In genomic region chr13:63247041-63247440, GRCm38 (mm10) we compare ENCODE assay signal across 14 mouse cellular contexts.
DNase-seq lines count a peak whose midpoint lies in the region; ATAC-seq and TF ChIP-seq lines count a peak whose summit lies in the region.
"Had no signal": no experiment of that assay in that cellular context is flagged by ENCODE, and none has a peak within 500 bp of the region (broad histone marks: within the 10 kb centered on the region; RNA-seq: fewer than 3 reads in every experiment).

No protein-coding gene starts in this region.

- H3K27me3 ChIP-seq in heart, embryonic 12.5 days (replicated peaks): no peaks in the 10 kb centered on the region
- no peaks in the 10 kb centered on the region for H3K27me3 ChIP-seq in kidney, postnatal 0 days (ENCODE audit: insufficient read depth, low read length)
- H3K27me3 ChIP-seq in kidney, embryonic 14.5 days (ENCODE audit: control insufficient read depth, insufficient read depth, low read length): no peaks in the 10 kb centered on the region
- H3K27me3 ChIP-seq: hindbrain, embryonic 12.5 days; intestine, embryonic 15.5 days; midbrain, embryonic 12.5 days; stomach, embryonic 15.5 days had no signal

- peaks cover 91% of the 10 kb centered on the region for H3K4me1 ChIP-seq in heart, embryonic 12.5 days (replicated peaks)
- H3K4me1 ChIP-seq in kidney, postnatal 0 days (replicated peaks; ENCODE audit: insufficient read depth, low read length): peaks cover 62% of the 10 kb centered on the region
- H3K4me1 ChIP-seq in kidney, embryonic 14.5 days (ENCODE audit: control insufficient read depth, insufficient read depth, low read length): peaks cover 61% of the 10 kb centered on the region
- peaks cover 53% of the 10 kb centered on the region for H3K4me1 ChIP-seq in bone marrow macrophage, adult 2 months (ENCODE audit: control insufficient read depth, insufficient read depth, low read length)
- H3K4me1 ChIP-seq in embryonic fibroblast, embryonic 13.5 days (ENCODE audit: control insufficient read depth, insufficient read depth, low read length): peaks cover 25% of the 10 kb centered on the region

- no peak for TF ChIP-seq POLR2A in bone marrow macrophage, adult 2 months (IDR thresholded peaks at IDR 0.05; ENCODE audit: borderline replicate concordance, low read depth, low read length)
- no peak for TF ChIP-seq POLR2A in embryonic fibroblast, embryonic 13.5 days (IDR thresholded peaks at IDR 0.05; ENCODE audit: low read depth, low read length)

- H3K36me3 ChIP-seq in heart, embryonic 12.5 days: peaks cover 25% of the 10 kb centered on the region
- H3K36me3 ChIP-seq in kidney, postnatal 0 days (ENCODE audit: insufficient read depth, low read length): no peaks in the 10 kb centered on the region
- peaks cover 17% of the 10 kb centered on the region; the same call in 1 of the 2 replicates for H3K36me3 ChIP-seq in kidney, embryonic 14.5 days (ENCODE audit: control insufficient read depth, insufficient read depth, low read length)
- H3K36me3 ChIP-seq: hindbrain, embryonic 12.5 days; midbrain, embryonic 12.5 days had no signal

- H3K9me3 ChIP-seq in heart, embryonic 12.5 days (replicated peaks): no peaks in the 10 kb centered on the region
- H3K9me3 ChIP-seq in kidney, postnatal 0 days (replicated peaks; ENCODE audit: low read length): no peaks in the 10 kb centered on the region
- no peaks in the 10 kb centered on the region for H3K9me3 ChIP-seq in kidney, embryonic 14.5 days (ENCODE audit: control insufficient read depth, low read length)
- H3K9me3 ChIP-seq: hindbrain, embryonic 12.5 days; intestine, embryonic 15.5 days; midbrain, embryonic 12.5 days; stomach, embryonic 15.5 days had no signal

- H3K27ac ChIP-seq in heart, embryonic 12.5 days (ENCODE audit: poor library complexity, severe bottlenecking): peak overlapping the region; percentile 59; the same call in 1 of the 2 replicates
- peak overlapping the region; percentile 70 for H3K27ac ChIP-seq in kidney, postnatal 0 days
- H3K27ac ChIP-seq in kidney, embryonic 14.5 days (ENCODE audit: low read depth, low read length): no peak overlapping the region
- peak overlapping the region; percentile 63; the same call in 1 of the 2 replicates for H3K27ac ChIP-seq in bone marrow macrophage, adult 2 months (ENCODE audit: insufficient read depth, low read depth, low read length)
- peak overlapping the region; percentile 99 for H3K27ac ChIP-seq in embryonic fibroblast, embryonic 13.5 days (ENCODE audit: insufficient read depth, low read length)
- H3K27ac ChIP-seq: hindbrain, embryonic 12.5 days; midbrain, embryonic 12.5 days had no signal

- DNase-seq in heart, adult 11 months: no peak
- no peak for DNase-seq in kidney, postnatal 0 days (ENCODE audit: low spot score)
- DNase-seq in yolk sac, embryonic 10.5 days (ENCODE audit: low spot score): no peak
- DNase-seq: cerebellum, adult 9-11 months; gastrocnemius, postnatal 36 days had no signal

- ATAC-seq in heart, embryonic 12.5 days (ENCODE audit: insufficient number of reproducible peaks, low FRiP score): no peak
- ATAC-seq in kidney, postnatal 0 days (replicated peaks; ENCODE audit: low FRiP score, low read depth): no peak
- no peak for ATAC-seq in kidney, embryonic 14.5 days (ENCODE audit: low FRiP score, low TSS enrichment)
- ATAC-seq in erythroblast, adult 5-6 weeks (replicated peaks; ENCODE audit: low FRiP score, poor library complexity, severe bottlenecking): no peak
- ATAC-seq: intestine, embryonic 15.5 days had no signal

- TF ChIP-seq CTCF in kidney, postnatal 0 days (IDR thresholded peaks at IDR 0.05; ENCODE audit: low read depth): no peak
- no peak for TF ChIP-seq CTCF in bone marrow macrophage, adult 2 months (IDR thresholded peaks at IDR 0.05; ENCODE audit: low read depth, low read length)
- TF ChIP-seq CTCF in embryonic fibroblast, embryonic 13.5 days (IDR thresholded peaks at IDR 0.05; ENCODE audit: borderline replicate concordance, insufficient read depth, low read length): no peak

- H3K4me3 ChIP-seq in heart, embryonic 12.5 days: no peak overlapping the region
- no peak overlapping the region for H3K4me3 ChIP-seq in kidney, postnatal 0 days (replicated peaks; ENCODE audit: low read depth, low read length)
- H3K4me3 ChIP-seq in kidney, embryonic 14.5 days (ENCODE audit: low read length): no peak overlapping the region
- no peak overlapping the region for H3K4me3 ChIP-seq in bone marrow macrophage, adult 2 months (ENCODE audit: insufficient read depth, low read length)
- H3K4me3 ChIP-seq in embryonic fibroblast, embryonic 13.5 days (ENCODE audit: insufficient read depth, low read length): no peak overlapping the region
- H3K4me3 ChIP-seq: hindbrain, embryonic 12.5 days; intestine, embryonic 15.5 days; midbrain, embryonic 12.5 days; stomach, embryonic 15.5 days had no signal

- 75% methylated on average over 7 of the region's 7 CpGs for WGBS in heart, embryonic 12.5 days
- 22% methylated on average over 7 of the region's 7 CpGs for WGBS in kidney, postnatal 0 days
- 51% methylated on average over 7 of the region's 7 CpGs for WGBS in kidney, embryonic 14.5 days

- no peak overlapping the region for H3K4me2 ChIP-seq in heart, embryonic 12.5 days
- peak overlapping the region; percentile 46 for H3K4me2 ChIP-seq in kidney, postnatal 0 days (ENCODE audit: low read length)
- H3K4me2 ChIP-seq in kidney, embryonic 14.5 days (replicated peaks; ENCODE audit: low read depth, low read length): no peak overlapping the region; the same call in 1 of the 2 replicates
- H3K4me2 ChIP-seq: hindbrain, embryonic 12.5 days; midbrain, embryonic 12.5 days had no signal

- H3K9ac ChIP-seq in heart, embryonic 12.5 days: no peak overlapping the region
- H3K9ac ChIP-seq in kidney, postnatal 0 days (ENCODE audit: low read depth, low read length): 0 out of 2 replicates have a peak overlapping the region, but pooled peaks have one; percentile 6
- no peak overlapping the region for H3K9ac ChIP-seq in kidney, embryonic 14.5 days (ENCODE audit: low read depth, low read length)
- H3K9ac ChIP-seq: hindbrain, embryonic 12.5 days; intestine, embryonic 15.5 days; midbrain, embryonic 12.5 days; stomach, embryonic 15.5 days had no signal
